Mouse (Mus musculus): ENCODE data around the gene Nprl2.

DNA sequence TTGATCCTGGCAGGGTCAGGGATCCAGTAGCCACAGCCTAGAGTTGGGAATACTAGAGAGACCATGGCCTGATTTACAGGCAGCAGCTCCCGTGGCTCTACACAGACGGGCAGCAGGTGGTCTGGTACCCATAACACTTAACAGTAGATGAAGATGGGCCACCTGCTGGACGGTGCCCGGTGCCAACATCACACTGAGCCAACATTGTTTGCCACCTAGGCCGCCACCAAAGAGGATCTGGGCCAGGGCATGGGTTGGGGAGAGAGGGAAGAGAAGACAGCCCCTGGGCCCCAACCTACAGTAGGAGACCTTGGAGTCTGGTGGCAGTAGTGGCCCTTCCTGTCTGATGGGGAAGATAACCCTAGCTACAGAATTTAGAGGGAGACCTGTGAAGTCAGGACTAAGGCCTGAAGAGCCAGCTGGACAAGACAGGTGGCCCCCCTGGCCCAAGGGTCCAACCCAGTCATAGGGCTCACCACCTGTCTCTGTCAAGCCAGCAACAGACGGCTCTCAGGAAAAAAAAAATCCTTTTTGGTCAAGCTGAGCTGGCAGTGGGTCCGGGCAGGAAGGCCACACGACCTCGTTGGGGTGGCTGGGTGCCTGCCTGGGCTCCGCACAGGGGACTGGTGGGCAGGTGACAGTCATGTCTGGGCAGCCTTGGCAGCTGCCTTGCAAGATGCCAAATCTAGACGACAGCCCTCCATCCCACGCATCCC is 39.7 kb upstream of the Nprl2 start:
- TF ChIP-seq GATA1 (IDR thresholded peaks at IDR 0.05; ENCODE audit: borderline replicate concordance, low read length), result no peak
- TF ChIP-seq FLI1 (IDR thresholded peaks at IDR 0.05; ENCODE audit: low read length), result no peak

All from megakaryocyte, embryonic 14.5 days (primary cell).